Comparison of ENCODE assay signal across 30 mouse cellular contexts in genomic region chr1:130832230-130833149, GRCm38 (mm10). TPM values are rescaled to one million over a fixed set of nuclear protein-coding genes. Genes with fewer than 3 reads are reported as not detected.
A peak's percentile ranks its signal among the peaks of the same experiment; 100 is the strongest.
DNase-seq lines count a peak whose midpoint lies in the region; ATAC-seq and TF ChIP-seq lines count a peak whose summit lies in the region.
"Had no signal": no experiment of that assay in that cellular context is flagged by ENCODE, and none has a peak within 500 bp of the region (broad histone marks: within the 10 kb centered on the region; RNA-seq: fewer than 3 reads in every experiment).

No protein-coding gene starts in this region.

- ATAC-seq in liver, embryonic 11.5 days (replicated peaks; ENCODE audit: low FRiP score) = no peak
- peak; percentile 61; the same call in 1 of the 2 replicates for ATAC-seq in kidney, embryonic 14.5 days (ENCODE audit: low FRiP score, low TSS enrichment)
- ATAC-seq in stomach, postnatal 0 days (ENCODE audit: low FRiP score, low TSS enrichment) = peak; percentile 50; the same call in 1 of the 2 replicates
- no peak for ATAC-seq in midbrain, postnatal 0 days (ENCODE audit: low FRiP score)
- ATAC-seq: forebrain, embryonic 14.5 days; inflammation-experienced regulatory T-cells, adult 6 months had no signal

- 30% methylated on average over 5 of the region's 5 CpGs for WGBS in liver, adult 2 months
- 65% methylated on average over 5 of the region's 5 CpGs for WGBS in liver, embryonic 11.5 days
- 44% methylated on average over 5 of the region's 5 CpGs for WGBS in kidney, embryonic 14.5 days
- WGBS in stomach, postnatal 0 days = 64% methylated on average over 5 of the region's 5 CpGs
- WGBS in midbrain, postnatal 0 days = 81% methylated on average over 5 of the region's 5 CpGs

- H3K27ac ChIP-seq in liver, adult 2 months (replicated peaks; ENCODE audit: insufficient read depth, low read depth, low read length) = peak overlapping the region; percentile 73
- H3K27ac ChIP-seq in liver, embryonic 11.5 days (ENCODE audit: low read depth, low read length) = no peak overlapping the region
- H3K27ac ChIP-seq in kidney, embryonic 14.5 days (ENCODE audit: low read depth, low read length) = no peak overlapping the region
- H3K27ac ChIP-seq in stomach, postnatal 0 days (replicated peaks) = no peak overlapping the region
- no peak overlapping the region for H3K27ac ChIP-seq in midbrain, postnatal 0 days (ENCODE audit: low read depth, low read length)
- H3K27ac ChIP-seq: heart, embryonic 13.5 days; hindbrain, embryonic 13.5 days; left cerebral cortex, adult 2 months; liver, embryonic 15.5 days had no signal

- H3K4me1 ChIP-seq in liver, adult 2 months (ENCODE audit: control insufficient read depth, insufficient read depth, low read length) = peaks cover 35% of the 10 kb centered on the region
- H3K4me1 ChIP-seq in liver, embryonic 11.5 days (replicated peaks; ENCODE audit: control insufficient read depth, insufficient read depth, low read length) = peaks cover 6% of the 10 kb centered on the region; the same call in 1 of the 2 replicates
- peaks cover 6% of the 10 kb centered on the region; the same call in 1 of the 2 replicates for H3K4me1 ChIP-seq in kidney, embryonic 14.5 days (ENCODE audit: control insufficient read depth, insufficient read depth, low read length)
- no peaks in the 10 kb centered on the region for H3K4me1 ChIP-seq in stomach, postnatal 0 days (replicated peaks; ENCODE audit: control insufficient read depth, insufficient read depth)
- H3K4me1 ChIP-seq in midbrain, postnatal 0 days (ENCODE audit: insufficient read depth, low read length) = no peaks in the 10 kb centered on the region
- H3K4me1 ChIP-seq: hindbrain, embryonic 13.5 days; liver, embryonic 15.5 days had no signal

- peaks cover 9% of the 10 kb centered on the region for H3K79me2 ChIP-seq in liver, adult 2 months (ENCODE audit: control insufficient read depth, insufficient read depth, low read length)

- H3K4me3 ChIP-seq in liver, adult 2 months (ENCODE audit: insufficient read depth, low read depth, low read length) = no peak overlapping the region
- no peak overlapping the region for H3K4me3 ChIP-seq in liver, embryonic 11.5 days (ENCODE audit: low read depth, low read length)
- H3K4me3 ChIP-seq in kidney, embryonic 14.5 days (ENCODE audit: low read length) = no peak overlapping the region
- H3K4me3 ChIP-seq in stomach, postnatal 0 days (ENCODE audit: low read depth, low read length) = no peak overlapping the region
- no peak overlapping the region for H3K4me3 ChIP-seq in midbrain, postnatal 0 days (ENCODE audit: low read depth, low read length)
- H3K4me3 ChIP-seq: heart, embryonic 13.5 days; hindbrain, embryonic 13.5 days; left cerebral cortex, adult 2 months; liver, embryonic 15.5 days had no signal

- no peaks in the 10 kb centered on the region for H3K9me3 ChIP-seq in liver, embryonic 11.5 days (ENCODE audit: control insufficient read depth, low read length)
- H3K9me3 ChIP-seq in kidney, embryonic 14.5 days (ENCODE audit: control insufficient read depth, low read length) = no peaks in the 10 kb centered on the region
- H3K9me3 ChIP-seq in stomach, postnatal 0 days (ENCODE audit: control insufficient read depth, low read length) = no peaks in the 10 kb centered on the region
- H3K9me3 ChIP-seq in midbrain, postnatal 0 days (ENCODE audit: low read length) = no peaks in the 10 kb centered on the region
- H3K9me3 ChIP-seq: heart, embryonic 13.5 days; hindbrain, embryonic 13.5 days; liver, embryonic 15.5 days had no signal

- H3K36me3 ChIP-seq in liver, adult 2 months (ENCODE audit: control insufficient read depth, insufficient read depth, low read length) = peaks cover 2% of the 10 kb centered on the region; the same call in 1 of the 2 replicates
- H3K36me3 ChIP-seq in liver, embryonic 11.5 days (ENCODE audit: control insufficient read depth, insufficient read depth, low read length) = no peaks in the 10 kb centered on the region
- H3K36me3 ChIP-seq in kidney, embryonic 14.5 days (ENCODE audit: control insufficient read depth, insufficient read depth, low read length) = no peaks in the 10 kb centered on the region
- no peaks in the 10 kb centered on the region for H3K36me3 ChIP-seq in stomach, postnatal 0 days (ENCODE audit: control insufficient read depth, insufficient read depth, low read length)
- no peaks in the 10 kb centered on the region for H3K36me3 ChIP-seq in midbrain, postnatal 0 days (ENCODE audit: insufficient read depth, low read length)
- H3K36me3 ChIP-seq: heart, embryonic 13.5 days; hindbrain, embryonic 13.5 days; liver, embryonic 15.5 days had no signal

- no peak overlapping the region for H3K9ac ChIP-seq in liver, adult 2 months (ENCODE audit: low read depth, low read length)
- no peak overlapping the region for H3K9ac ChIP-seq in liver, embryonic 11.5 days (ENCODE audit: low read depth, low read length)
- H3K9ac ChIP-seq in kidney, embryonic 14.5 days (ENCODE audit: low read depth, low read length) = no peak overlapping the region
- no peak overlapping the region for H3K9ac ChIP-seq in stomach, postnatal 0 days (ENCODE audit: low read length)
- H3K9ac ChIP-seq in midbrain, postnatal 0 days (replicated peaks; ENCODE audit: low read length, poor library complexity, severe bottlenecking) = no peak overlapping the region
- H3K9ac ChIP-seq: heart, embryonic 13.5 days; hindbrain, embryonic 13.5 days; liver, embryonic 15.5 days had no signal

- TF ChIP-seq POLR2A in liver, adult 2 months (IDR thresholded peaks at IDR 0.05; ENCODE audit: extremely low read depth, insufficient read depth, low read length) = no peak

- TF ChIP-seq CTCF in liver, adult 2 months (IDR thresholded peaks at IDR 0.05; ENCODE audit: low read depth, low read length) = no peak
- no peak for TF ChIP-seq CTCF in stomach, postnatal 0 days (IDR thresholded peaks at IDR 0.05; ENCODE audit: low read depth)
- TF ChIP-seq CTCF in midbrain, postnatal 0 days (IDR thresholded peaks at IDR 0.05) = no peak

- no peak overlapping the region for H3K4me2 ChIP-seq in liver, embryonic 11.5 days
- H3K4me2 ChIP-seq in kidney, embryonic 14.5 days (replicated peaks; ENCODE audit: low read depth, low read length) = no peak overlapping the region
- H3K4me2 ChIP-seq in stomach, postnatal 0 days (replicated peaks; ENCODE audit: low read depth) = no peak overlapping the region
- H3K4me2 ChIP-seq in midbrain, postnatal 0 days (ENCODE audit: low read depth, low read length, poor library complexity, severe bottlenecking) = no peak overlapping the region
- H3K4me2 ChIP-seq: heart, embryonic 13.5 days; hindbrain, embryonic 13.5 days; liver, embryonic 15.5 days had no signal

- DNase-seq in liver, adult 2 months (ENCODE audit: extremely low read depth, low read depth, low spot score) = peak; percentile 94
- DNase-seq in liver, embryonic 11.5 days (ENCODE audit: low spot score) = no peak
- peak; percentile 68 to 88 for DNase-seq in kidney, postnatal 25 days
- DNase-seq in stomach, postnatal 0 days (ENCODE audit: low spot score) = peak; percentile 21
- DNase-seq in midbrain, postnatal 0 days (ENCODE audit: low spot score) = no peak
- no peak for DNase-seq in adrenal gland, postnatal 25 days
- DNase-seq in lung, adult 18-20 months = no peak
- DNase-seq: adrenal gland, postnatal 14 days; cerebellum, adult 8-10 months; gastrocnemius, postnatal 14 days; heart, adult 11 months; lung, postnatal 4 days; midbrain, embryonic 14.5 days; right cerebral cortex, adult 18-20 months; thymus, postnatal 25 days had no signal

- no peaks in the 10 kb centered on the region for H3K27me3 ChIP-seq in liver, adult 2 months (ENCODE audit: control insufficient read depth, insufficient read depth, low read length)
- no peaks in the 10 kb centered on the region for H3K27me3 ChIP-seq in liver, embryonic 11.5 days (replicated peaks; ENCODE audit: control insufficient read depth, insufficient read depth, low read length)
- no peaks in the 10 kb centered on the region for H3K27me3 ChIP-seq in kidney, embryonic 14.5 days (ENCODE audit: control insufficient read depth, insufficient read depth, low read length)
- no peaks in the 10 kb centered on the region for H3K27me3 ChIP-seq in stomach, postnatal 0 days (ENCODE audit: control insufficient read depth, insufficient read depth, low read length)
- H3K27me3 ChIP-seq in midbrain, postnatal 0 days (ENCODE audit: insufficient read depth, low read length) = no peaks in the 10 kb centered on the region
- H3K27me3 ChIP-seq: hindbrain, embryonic 13.5 days; liver, embryonic 15.5 days had no signal

- no peak for TF ChIP-seq EP300 in stomach, postnatal 0 days (optimal IDR thresholded peaks at IDR 0.05)

RNA-seq across cellular contexts. Expression of gene Pigr, which starts 6.0 kb away (rescaled TPM):
- total RNA-seq in liver, adult 2 months (2014; rRNA removed) = 482 and 517 TPM in 2 replicates
- polyA plus RNA-seq in liver, adult 2 months (2012; rRNA removed) = 579 and 633 TPM in 2 replicates
- 0.12 and 0.25 TPM in 2 replicates for polyA plus RNA-seq in liver, embryonic 11.5 days (2014; fragmentation: Nextera tagmentation; extraction: Ambion mirVana)
- not detected in 2 replicates for polyA plus RNA-seq in kidney, embryonic 14.5 days (2014; fragmentation: Nextera tagmentation; extraction: Ambion mirVana)
- 0.22 and 0.46 TPM in 2 replicates for polyA plus RNA-seq in stomach, postnatal 0 days (2015; fragmentation: Nextera tagmentation; extraction: Ambion mirVana)
- not detected in 2 replicates for total RNA-seq in midbrain, postnatal 0 days (2014; rRNA removed)
- polyA plus RNA-seq in midbrain, postnatal 0 days (2015; fragmentation: Nextera tagmentation; extraction: Ambion mirVana) = not detected in 2 replicates
- total RNA-seq in adrenal gland, postnatal 25 days (2021) = 2.6 TPM in 1 of 2 replicates, not detected in the other
- total RNA-seq: gastrocnemius, postnatal 14 days; heart, postnatal 25 days; left cerebral cortex, postnatal 36 days; megakaryocyte-erythroid progenitor cell, adult 5-6 weeks had no signal
- polyA plus RNA-seq: embryonic facial prominence, embryonic 14.5 days; forebrain, embryonic 14.5 days; heart, embryonic 13.5 days; hindbrain, embryonic 13.5 days; midbrain, embryonic 14.5 days; neural tube, embryonic 14.5 days had no signal

RNA-seq across cellular contexts. Expression of gene Fcamr, which starts 31.8 kb away (rescaled TPM):
- 0.13 and 0.55 TPM in 2 replicates for total RNA-seq in liver, adult 2 months (2014; rRNA removed)
- 0.09 TPM in 1 of 2 replicates, not detected in the other for polyA plus RNA-seq in liver, adult 2 months (2012; rRNA removed)
- polyA plus RNA-seq in liver, embryonic 11.5 days (2014; fragmentation: Nextera tagmentation; extraction: Ambion mirVana) = not detected in 2 replicates
- not detected in 2 replicates for polyA plus RNA-seq in kidney, embryonic 14.5 days (2014; fragmentation: Nextera tagmentation; extraction: Ambion mirVana)
- 0.16 and 0.24 TPM in 2 replicates for polyA plus RNA-seq in stomach, postnatal 0 days (2015; fragmentation: Nextera tagmentation; extraction: Ambion mirVana)
- total RNA-seq in midbrain, postnatal 0 days (2014; rRNA removed) = not detected in 2 replicates
- polyA plus RNA-seq in midbrain, postnatal 0 days (2015; fragmentation: Nextera tagmentation; extraction: Ambion mirVana) = not detected in 2 replicates
- not detected in 2 replicates for total RNA-seq in adrenal gland, postnatal 25 days (2021)
- total RNA-seq: adrenal gland, postnatal 14 days; gastrocnemius, postnatal 14 days; left cerebral cortex, adult 2 months; left cerebral cortex, postnatal 36 days; megakaryocyte-erythroid progenitor cell, adult 5-6 weeks had no signal
- polyA plus RNA-seq: forebrain, embryonic 14.5 days; heart, embryonic 13.5 days; hindbrain, embryonic 13.5 days; liver, embryonic 15.5 days; lung, embryonic 16.5 days; midbrain, embryonic 14.5 days; neural tube, embryonic 14.5 days had no signal

RNA-seq across cellular contexts. Expression of gene Fcmr, which starts 33.0 kb away (rescaled TPM):
- total RNA-seq in liver, adult 2 months (2014; rRNA removed) = 0.09 and 0.54 TPM in 2 replicates
- 0.81 and 2.6 TPM in 2 replicates for polyA plus RNA-seq in liver, adult 2 months (2012; rRNA removed)
- polyA plus RNA-seq in liver, embryonic 11.5 days (2014; fragmentation: Nextera tagmentation; extraction: Ambion mirVana) = not detected in 2 replicates
- not detected in 2 replicates for polyA plus RNA-seq in kidney, embryonic 14.5 days (2014; fragmentation: Nextera tagmentation; extraction: Ambion mirVana)
- polyA plus RNA-seq in stomach, postnatal 0 days (2015; fragmentation: Nextera tagmentation; extraction: Ambion mirVana) = 0.08 TPM in 1 of 2 replicates, not detected in the other
- 0.16 TPM in 1 of 2 replicates, not detected in the other for total RNA-seq in midbrain, postnatal 0 days (2014; rRNA removed)
- 1.7 and 2.3 TPM in 2 replicates for polyA plus RNA-seq in midbrain, postnatal 0 days (2015; fragmentation: Nextera tagmentation; extraction: Ambion mirVana)
- total RNA-seq in adrenal gland, postnatal 25 days (2021) = 0.76 and 1.1 TPM in 2 replicates
- total RNA-seq: gastrocnemius, postnatal 14 days; left cerebral cortex, adult 2 months had no signal
- polyA plus RNA-seq: embryonic facial prominence, embryonic 14.5 days; forebrain, embryonic 14.5 days; limb, embryonic 14.5 days; liver, embryonic 15.5 days; midbrain, embryonic 14.5 days had no signal

RNA-seq across cellular contexts. Expression of gene Il24, which starts 54.8 kb away (rescaled TPM):
- not detected in 2 replicates for total RNA-seq in liver, adult 2 months (2014; rRNA removed)
- not detected in 2 replicates for polyA plus RNA-seq in liver, adult 2 months (2012; rRNA removed)
- polyA plus RNA-seq in liver, embryonic 11.5 days (2014; fragmentation: Nextera tagmentation; extraction: Ambion mirVana) = not detected in 2 replicates
- polyA plus RNA-seq in kidney, embryonic 14.5 days (2014; fragmentation: Nextera tagmentation; extraction: Ambion mirVana) = not detected in 2 replicates
- not detected in 2 replicates for polyA plus RNA-seq in stomach, postnatal 0 days (2015; fragmentation: Nextera tagmentation; extraction: Ambion mirVana)
- not detected in 2 replicates for total RNA-seq in midbrain, postnatal 0 days (2014; rRNA removed)
- not detected in 2 replicates for polyA plus RNA-seq in midbrain, postnatal 0 days (2015; fragmentation: Nextera tagmentation; extraction: Ambion mirVana)
- total RNA-seq in adrenal gland, postnatal 25 days (2021) = not detected in 2 replicates
- total RNA-seq: adrenal gland, postnatal 14 days; gastrocnemius, postnatal 14 days; heart, postnatal 25 days; left cerebral cortex, adult 2 months; left cerebral cortex, postnatal 36 days; megakaryocyte-erythroid progenitor cell, adult 5-6 weeks had no signal
- polyA plus RNA-seq: brain, embryonic 14.5 days; embryonic facial prominence, embryonic 14.5 days; forebrain, embryonic 14.5 days; heart, embryonic 13.5 days; hindbrain, embryonic 13.5 days; inflammation-experienced regulatory T-cells, adult 6 months; limb, embryonic 14.5 days; liver, embryonic 15.5 days; lung, embryonic 16.5 days; midbrain, embryonic 14.5 days; neural tube, embryonic 14.5 days had no signal

Comparison
In these comparisons a context has a peak if more than half of its experiments do, and no peak if none do; other contexts are left out.
1. DNase-seq: peak in liver, adult 2 months (single experiment), kidney, postnatal 25 days (2 of 2) and stomach, postnatal 0 days (single experiment); none in liver, embryonic 11.5 days (single experiment), midbrain, postnatal 0 days (single experiment), adrenal gland, postnatal 25 days (single experiment) and lung, adult 18-20 months (0 of 2).
2. RNA of gene Pigr, which starts 6.0 kb away (polyA plus RNA-seq): 579 to 633 TPM in liver, adult 2 months; 0.22 to 0.46 TPM in stomach, postnatal 0 days, 0.12 to 0.25 TPM in liver, embryonic 11.5 days, not detected in kidney, embryonic 14.5 days and not detected in midbrain, postnatal 0 days; every median in the first group is over 100 times any median in the second.
3. ATAC-seq: peak in kidney, embryonic 14.5 days (single experiment) and stomach, postnatal 0 days (single experiment); none in liver, embryonic 11.5 days (single experiment) and midbrain, postnatal 0 days (single experiment).